Mouse (Mus musculus) heart, adult 18-20 months (tissue): ENCODE measurements around the gene Lama2. TPM values are rescaled to one million over a fixed set of nuclear protein-coding genes. Genes with fewer than 3 reads are reported as not detected.
A peak's percentile ranks its signal among the peaks of the same experiment; 100 is the strongest.
"Not testable (repeated sequence)": the region's sequence is repeated elsewhere in the genome, so short reads cannot be mapped to it uniquely, and the experiment has no call there.

Experiments
- DNase-seq, 2 experiments: peaks; one replicate each; pipeline ENCODE4 v3.0.0; 2021 to 2022; ENCODE audit warnings: mixed read lengths in 1 of 2
- total RNA-seq, 2 experiments: library from RNA; stranded (reverse); gene quantifications; 2 replicates each; pipeline ENCODE4 v1.2.3; 2021

The Lama2 gene
- total RNA-seq, 2 experiments from 2014 or later: 75.3 to 82.6 TPM

DNA sequence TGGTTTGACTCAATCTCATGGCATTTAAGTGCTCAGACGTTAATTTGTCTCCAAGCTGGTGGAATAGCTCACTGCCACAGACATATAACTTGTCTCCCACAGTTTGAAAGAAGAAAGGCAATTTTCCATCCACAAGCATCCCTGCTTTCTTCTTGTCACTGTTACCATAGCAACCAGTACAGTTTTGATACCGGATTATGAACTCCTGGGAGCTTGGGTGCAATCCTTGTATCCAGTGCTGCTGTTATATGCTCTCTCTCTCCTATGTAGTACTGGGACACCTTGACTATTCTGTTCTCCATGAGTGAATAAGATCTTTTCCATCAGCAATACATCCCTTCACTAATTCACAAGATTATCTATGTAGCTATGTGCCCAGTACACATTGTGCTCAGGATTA lies 612.2 kb downstream of the Lama2 start:
- DNase-seq: no peak

DNA sequence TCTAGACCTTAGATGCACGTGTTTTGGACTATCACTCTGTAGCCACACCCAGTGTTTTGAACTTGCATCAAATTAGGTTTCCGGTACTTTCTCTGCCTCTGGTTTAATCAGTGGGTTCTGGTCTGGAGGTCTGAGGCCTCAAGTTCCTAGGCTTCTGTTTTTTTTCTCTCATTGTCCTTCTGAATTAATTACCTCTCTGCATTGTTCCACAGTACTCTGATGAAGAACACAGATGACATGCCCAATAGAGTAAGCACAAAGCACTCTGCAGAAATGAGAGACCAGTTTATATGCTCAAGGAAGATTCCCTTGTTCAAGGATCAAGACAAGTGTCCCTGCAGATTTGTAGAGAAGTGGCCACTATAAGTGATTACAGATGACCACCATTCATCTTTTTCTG lies 613.8 kb downstream of the Lama2 start:
- DNase-seq: no peak

DNA sequence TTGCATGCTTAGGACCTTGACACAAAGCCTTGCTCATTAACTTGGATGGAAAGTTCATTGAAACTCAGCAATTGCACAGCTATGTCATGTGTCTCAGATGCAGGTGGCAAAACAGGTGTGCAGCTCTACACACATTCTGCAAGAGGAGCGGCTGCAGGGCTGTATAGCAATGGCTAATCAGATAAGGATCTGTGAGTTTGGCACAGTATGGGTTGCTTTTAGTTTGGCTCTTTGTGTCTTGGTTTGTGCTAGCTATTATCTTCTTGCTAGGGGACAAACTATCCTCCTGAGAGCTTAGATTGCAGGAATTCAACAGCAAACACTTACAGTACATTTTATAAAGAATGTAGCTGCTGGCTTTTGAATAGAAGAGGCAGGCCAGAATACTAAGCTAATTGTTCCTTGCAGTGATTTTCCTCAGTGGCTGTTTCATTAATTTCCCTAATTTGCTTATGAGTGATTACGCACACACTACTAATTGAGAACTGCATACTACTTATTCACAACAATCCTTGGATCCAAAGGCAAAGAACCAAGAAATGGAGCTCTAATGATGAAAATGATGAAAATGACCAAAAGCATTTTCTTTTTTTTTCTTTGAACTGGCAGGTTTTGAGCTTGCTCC lies 617.9 kb downstream of the Lama2 start:
- DNase-seq: no peak

DNA sequence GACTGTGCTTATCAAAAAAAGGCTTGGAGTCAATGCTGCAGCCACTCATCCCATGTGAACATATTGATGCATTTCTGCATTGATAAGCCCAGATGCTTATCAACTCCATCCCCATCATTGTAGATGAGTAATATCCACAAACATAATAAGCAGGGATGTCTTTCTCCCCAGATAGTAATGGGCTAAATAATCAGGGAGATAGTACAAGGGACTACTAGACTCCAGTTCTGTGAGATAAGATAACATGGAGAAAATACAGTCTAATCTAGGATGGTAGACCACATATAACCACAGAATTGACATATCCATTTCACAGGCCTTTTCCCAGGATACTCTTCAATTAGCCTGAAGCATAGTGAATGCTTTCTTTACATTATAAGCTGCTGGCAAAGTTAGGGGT lies 622.9 kb downstream of the Lama2 start:
- DNase-seq: no peak

DNA sequence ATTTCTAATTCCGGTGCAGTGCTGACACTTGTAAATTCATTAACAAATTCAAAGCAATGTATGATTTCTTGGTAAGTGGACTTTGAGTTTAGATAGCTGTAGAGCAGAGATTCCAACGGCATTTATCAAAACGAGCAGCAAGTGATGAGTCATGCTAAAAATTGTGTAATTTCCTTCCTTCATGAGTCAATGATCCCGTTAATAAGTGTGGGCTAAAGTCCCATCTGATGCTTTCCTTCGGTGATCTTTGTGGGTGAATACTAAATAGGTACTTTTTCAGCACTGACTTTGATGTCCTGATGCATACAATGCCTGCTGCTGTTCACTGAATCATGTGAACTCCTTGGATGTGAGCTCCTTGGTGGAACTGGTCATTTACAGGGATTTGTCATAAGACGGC lies 623.6 kb downstream of the Lama2 start:
- DNase-seq: peak; percentile 18 to 31

DNA sequence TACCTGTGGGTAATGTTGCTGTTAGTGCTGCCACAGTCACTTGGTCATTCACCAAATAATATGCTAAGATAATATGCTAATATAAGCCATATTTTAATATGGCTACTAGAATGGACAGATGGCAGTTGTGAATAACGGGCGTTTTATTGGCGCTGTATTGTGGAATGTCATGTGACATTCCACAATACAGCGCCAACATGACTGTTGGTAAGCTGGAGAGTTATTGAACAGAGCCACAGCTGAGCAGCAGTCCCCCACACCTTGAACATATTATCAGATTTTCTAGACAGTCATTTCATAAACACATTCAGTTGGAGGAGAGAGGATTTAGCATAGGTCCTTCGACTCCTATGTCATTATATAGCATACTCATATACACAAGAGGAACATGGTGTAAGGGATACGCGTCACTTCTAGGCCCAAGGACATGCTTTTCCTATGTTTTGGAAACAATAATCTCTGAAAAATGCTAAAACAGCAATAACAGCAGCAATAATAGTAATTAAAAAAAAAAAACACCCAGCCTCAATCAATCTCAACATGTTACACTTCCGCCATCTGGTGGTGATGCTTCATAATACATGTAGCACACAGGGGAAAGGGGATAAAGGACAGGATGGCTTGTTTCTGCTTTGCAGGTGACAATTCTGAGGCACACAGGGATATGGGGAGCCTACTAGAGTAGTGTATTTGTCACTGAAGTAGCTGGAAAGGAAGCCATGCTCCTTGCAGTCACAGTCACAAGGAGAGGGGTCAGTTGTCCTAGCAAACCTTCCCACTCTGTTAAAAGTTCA lies 624.2 kb downstream of the Lama2 start:
- peak; percentile 35 to 77 for DNase-seq

DNA sequence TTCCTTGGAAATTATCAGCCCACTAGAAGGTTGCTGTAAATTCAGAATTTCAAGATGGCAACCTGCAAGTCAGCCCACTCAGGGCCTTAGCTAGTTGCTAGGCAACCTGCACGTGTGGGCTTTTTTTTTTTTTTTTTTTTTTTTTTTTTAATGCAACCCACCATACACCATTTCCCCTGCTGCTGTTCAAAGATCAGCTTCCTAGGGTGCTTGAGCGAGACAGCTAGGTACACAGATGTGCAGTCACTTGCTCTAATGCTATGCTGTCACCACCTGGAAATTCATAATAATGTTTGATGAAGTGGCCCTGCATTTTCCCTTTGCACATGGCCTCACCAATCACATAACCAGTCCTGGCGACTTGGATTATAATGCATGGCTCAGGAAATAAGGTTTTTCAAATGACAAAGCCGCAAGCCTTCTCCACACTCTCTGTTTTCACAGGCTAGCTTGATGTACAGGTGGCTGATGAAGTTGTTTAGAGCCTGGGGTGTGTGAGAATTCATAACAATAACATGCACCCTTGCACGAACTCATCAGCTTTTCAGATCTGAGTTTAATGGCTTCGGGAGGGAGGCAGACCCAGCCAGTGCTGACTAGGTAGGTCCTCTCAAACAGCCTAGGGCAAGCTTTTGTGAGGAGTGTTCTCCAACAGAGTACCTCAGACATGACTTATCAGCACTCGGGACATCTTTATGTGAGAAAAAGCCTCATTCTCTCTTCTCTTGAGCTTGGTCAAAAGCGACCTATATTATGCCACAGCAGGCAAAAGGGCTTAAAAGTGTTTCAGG lies 625.4 kb downstream of the Lama2 start:
- no peak for DNase-seq

DNA sequence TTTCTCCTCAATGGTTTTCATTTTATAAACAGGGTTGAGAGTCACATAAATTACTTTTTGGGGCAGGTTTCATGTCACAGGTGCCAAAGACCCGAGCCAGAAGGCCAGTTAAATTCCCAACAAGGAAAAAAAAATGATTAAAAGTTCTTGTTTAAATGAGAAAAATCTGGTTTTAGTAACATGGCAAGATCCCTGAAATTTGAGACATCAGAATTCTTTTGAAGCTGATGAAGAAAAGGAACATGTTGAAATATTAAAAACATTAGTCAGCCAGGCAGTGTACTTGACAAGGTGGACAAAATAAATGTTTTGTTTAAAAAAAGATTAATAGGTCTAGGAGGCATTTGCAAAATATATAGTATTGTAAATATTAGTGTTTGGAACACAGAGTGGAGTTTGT lies 634.1 kb downstream of the Lama2 start:
- no peak for DNase-seq

DNA sequence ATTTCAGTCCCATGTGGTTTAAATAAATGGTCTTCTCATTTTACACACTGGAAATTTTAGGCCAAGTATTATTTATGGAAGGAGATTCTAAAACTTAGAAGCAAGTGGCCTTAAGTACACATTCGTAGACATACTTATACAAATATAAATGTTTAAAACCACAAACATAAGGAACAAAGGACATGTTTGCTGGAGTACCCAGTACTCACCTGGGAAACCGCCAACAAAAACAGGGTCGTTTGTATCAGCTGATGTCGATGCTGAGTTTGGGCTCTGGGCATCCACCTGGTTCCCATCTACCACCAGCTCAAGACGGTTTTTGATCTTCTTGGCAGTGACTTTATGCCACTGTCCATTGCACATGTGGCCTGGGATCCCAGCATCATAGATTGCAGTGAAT lies 635.5 kb downstream of the Lama2 start:
- DNase-seq: not testable (repeated sequence)

DNA sequence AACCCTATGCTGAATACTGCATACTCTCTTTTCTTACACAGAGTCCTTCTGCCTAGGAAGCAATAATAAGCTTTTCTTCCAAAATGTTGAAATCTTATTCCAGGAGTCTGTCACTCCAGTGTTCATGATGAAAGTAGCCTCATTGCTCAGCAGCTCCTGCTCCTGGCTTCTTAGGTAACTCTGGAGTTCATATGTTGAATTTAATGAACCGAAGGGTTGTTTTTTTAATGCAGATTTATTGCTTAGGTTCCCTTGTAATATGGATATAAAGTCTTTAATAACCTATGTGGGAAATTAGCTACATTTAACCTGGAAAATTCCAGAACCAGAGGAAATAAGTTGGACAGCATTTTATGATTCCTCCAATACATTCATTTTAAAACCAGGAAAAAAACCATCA lies 636.0 kb downstream of the Lama2 start:
- DNase-seq: no peak

DNA sequence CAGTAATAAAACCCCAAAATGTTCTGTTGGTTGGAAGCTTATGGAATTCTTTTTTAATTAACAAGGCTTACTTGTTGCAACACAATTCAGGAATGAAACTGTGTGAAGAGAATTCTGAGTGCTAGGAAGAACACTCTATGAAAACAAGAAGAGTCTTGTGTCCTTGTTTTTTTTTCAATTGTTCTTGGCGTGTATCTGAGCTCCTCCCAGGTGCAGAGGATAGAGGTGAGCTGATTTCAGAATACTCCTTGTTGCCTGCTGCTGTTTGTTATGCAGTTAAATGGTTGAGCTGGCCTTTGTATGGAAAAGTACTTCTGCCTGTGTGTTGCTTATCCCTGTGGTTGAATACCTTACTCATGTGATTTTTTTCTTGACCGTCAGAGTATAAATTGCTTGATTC lies 636.9 kb downstream of the Lama2 start:
- no peak for DNase-seq

DNA sequence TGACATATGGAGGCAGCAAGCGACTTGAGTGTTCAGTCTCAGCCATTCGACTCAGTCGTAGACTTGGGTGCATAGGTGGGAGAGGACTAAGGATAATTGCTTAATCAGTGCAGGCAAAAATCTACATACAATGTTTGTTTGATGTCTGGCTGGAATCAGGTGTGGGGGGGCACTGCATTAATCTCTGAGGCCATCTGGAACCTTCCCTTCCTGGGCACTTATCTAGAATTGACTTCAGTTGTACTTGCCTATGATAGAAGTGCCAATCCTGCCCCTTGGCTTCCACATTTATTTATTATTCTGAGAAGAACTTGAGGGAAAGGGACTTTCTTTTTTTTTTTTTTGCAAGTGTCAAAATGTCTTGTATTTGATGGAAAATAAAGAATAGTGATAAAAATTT lies 644.2 kb downstream of the Lama2 start:
- DNase-seq: no peak

DNA sequence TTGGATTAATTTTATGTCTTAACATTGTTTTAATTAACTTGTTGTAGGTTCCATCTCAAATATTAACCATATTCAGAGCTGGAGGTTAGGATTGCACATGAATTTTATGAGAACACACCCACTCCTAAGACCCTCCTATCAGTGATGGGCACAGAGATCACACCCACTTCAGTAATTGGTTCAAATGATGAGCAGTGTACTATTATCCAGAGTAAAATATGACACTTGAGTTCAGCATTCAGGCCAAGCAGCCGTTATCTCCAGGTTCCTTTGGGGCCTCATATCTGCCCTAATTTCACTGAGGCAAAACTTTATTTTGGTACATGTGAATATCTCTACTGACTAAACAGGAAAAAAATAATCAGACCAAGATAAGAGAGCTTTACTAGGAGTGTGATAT lies 645.3 kb downstream of the Lama2 start:
- no peak for DNase-seq

DNA sequence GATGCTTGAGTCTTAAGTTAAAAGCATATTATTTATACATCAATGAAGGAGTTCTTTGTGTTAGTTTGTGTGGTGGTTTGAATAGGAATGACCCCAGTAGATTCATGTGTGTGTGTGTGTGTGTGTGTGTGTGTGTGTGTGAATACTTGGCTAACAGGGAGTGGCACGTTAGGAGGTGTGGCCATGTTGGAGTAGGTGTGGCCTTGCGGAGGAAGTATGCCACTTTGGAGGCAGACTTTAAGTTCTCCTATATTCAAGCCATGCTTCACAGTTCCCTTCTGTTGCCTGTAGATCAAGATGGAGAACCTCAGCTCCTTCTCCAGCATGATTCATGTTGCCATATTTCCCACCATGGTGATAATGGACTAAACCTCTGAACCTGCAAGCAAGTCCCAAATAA lies 646.0 kb downstream of the Lama2 start:
- no peak for DNase-seq

DNA sequence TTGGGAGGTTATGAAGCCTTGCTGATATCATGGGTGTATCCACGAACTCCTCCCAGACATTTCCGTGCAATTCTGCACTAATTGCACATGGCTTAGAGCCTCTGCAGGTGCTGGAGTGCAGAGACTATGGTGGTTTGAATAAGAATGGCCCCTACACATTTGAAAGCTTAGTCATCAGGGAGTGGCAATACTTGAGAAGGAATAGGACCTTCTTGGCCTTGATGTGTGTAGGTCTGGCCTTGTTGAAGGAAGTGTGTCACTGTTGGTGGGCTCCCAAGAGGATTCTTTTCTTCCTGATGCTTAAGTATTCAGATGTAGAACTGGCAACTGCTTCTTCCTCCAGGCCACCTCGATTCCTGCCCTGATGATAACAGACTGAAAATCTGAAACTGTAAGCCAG lies 661.0 kb downstream of the Lama2 start:
- no peak for DNase-seq

DNA sequence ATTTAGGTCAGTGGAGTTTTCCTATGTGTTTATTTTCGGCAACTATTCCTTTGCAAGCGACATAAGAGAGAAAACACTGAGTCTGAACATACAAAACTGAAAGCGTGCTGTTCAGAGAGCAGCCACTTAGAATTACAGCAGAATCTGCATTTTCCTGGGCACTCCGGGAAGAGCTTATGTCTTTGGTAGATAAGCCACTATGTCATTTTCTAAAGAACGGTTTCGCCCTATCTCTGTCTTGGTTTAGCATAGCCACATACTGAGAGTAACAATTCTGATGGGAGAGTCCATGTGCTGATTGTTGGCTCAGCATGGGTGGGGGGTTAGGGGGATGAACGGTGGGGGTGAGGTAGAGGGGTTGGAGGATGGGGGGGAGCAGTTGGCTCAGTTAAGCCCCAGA lies 669.1 kb downstream of the Lama2 start:
- DNase-seq: no peak

DNA sequence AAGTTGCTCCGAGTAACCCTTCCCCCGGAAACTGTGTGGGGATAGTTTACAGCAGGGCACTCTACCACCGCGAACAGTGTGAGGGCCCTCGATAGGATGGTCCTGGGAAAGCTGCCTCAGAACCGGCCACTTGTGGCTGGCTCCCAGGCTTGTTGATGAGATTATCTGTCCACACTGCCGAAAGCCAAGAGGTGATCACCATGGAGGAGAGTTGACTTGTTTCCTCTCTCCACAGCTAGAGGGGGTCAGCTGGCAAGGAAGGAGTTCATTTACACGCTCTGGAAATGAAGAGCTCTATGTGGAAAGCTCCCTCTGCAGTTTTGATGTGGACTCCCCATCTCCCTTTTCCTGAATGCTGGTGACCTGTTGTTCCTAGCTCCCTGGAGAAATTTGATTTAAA lies 669.9 kb downstream of the Lama2 start:
- no peak for DNase-seq

DNA sequence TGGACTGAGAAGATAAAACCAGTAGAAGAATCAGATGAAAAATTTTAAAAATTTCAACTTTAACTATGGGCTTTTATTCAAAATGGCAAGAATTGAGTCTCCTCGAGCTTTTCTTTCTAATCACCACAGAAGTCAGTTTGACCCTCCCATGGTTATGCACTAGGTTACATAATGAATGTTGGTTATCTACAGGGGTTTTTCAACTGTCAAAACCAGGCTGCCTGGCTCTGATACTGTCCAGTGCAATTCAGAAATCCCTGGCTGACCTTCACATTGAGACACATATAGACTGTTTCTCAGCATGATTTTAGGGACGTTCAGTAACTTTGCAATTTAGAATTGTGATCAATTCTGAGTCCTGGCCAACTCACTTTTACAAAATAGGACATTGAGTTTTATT lies 671.2 kb downstream of the Lama2 start:
- DNase-seq: peak in 1 of 2 experiments; percentile 3

DNA sequence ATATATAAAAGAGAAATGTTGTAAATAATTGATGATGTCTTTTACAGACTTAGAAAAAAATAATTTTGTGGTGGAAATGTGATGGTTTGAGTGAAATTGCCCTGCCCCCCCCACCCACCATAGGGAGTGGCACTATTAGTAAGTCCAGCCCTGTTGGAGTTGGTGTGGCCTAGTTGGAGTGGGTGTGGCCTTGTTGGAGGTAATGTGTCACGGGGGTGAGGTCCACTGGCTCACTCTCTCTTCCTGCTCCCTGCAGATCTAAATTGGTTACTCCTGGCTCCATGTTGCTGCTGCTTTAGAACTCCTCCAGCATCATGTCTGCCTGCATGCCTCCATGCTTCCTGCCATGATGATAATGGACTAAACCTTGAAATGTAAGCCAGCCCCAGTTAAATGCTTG lies 680.0 kb downstream of the Lama2 start:
- no peak for DNase-seq

DNA sequence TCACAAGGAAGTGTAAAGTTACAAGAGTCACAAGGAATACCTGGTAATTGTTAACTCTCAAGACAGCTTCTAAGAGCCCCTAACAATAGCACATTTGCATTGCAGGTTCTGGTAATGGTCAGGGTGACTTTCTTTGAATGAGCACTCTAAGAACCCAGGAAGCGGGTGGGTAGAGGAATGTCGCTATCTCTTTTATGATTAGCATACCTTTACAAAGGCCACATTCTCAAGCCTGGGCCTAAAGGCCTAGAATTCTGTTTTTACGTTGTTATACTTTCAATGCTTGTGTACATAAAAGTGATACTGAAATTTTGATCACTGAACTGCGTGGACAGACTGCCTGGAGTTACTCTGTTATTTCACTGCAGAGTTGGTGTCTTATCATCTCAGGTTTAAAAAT lies 681.1 kb downstream of the Lama2 start:
- DNase-seq: not testable (repeated sequence)

DNA sequence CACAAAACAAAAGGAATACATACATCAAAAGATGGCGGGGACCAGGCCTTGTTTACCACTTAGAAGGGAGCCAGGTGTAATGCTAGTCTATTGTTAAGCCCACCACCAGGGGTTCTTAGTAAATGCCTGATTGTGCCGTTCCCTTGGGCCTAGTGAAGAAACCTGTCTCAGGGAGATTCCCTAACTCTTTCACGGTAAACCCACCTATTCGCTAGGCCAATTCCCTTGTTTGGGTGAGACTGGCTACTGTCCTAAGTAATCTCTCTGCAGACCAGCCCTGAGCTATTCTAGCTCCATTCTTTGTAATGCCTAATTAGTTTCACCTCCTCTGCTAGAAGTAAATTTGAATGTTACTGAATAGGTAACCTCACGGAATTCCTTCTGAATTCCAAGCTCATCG lies 683.5 kb downstream of the Lama2 start:
- DNase-seq: not testable (repeated sequence)
